Mouse (Mus musculus) mouse trophoblast stem cell (cell line): Measurements from ENCODE around the gene Igsf9b.

Experiments
- in situ Hi-C, 2 experiments: fragments of 300-500 bp; cut with MseI, MboI; formaldehyde crosslinking; loops; 2 replicates in 1 of 2; 3 replicates in 1 of 2; pipeline ENCODE4 v1.15.1; 2025

The Igsf9b gene

DNA sequence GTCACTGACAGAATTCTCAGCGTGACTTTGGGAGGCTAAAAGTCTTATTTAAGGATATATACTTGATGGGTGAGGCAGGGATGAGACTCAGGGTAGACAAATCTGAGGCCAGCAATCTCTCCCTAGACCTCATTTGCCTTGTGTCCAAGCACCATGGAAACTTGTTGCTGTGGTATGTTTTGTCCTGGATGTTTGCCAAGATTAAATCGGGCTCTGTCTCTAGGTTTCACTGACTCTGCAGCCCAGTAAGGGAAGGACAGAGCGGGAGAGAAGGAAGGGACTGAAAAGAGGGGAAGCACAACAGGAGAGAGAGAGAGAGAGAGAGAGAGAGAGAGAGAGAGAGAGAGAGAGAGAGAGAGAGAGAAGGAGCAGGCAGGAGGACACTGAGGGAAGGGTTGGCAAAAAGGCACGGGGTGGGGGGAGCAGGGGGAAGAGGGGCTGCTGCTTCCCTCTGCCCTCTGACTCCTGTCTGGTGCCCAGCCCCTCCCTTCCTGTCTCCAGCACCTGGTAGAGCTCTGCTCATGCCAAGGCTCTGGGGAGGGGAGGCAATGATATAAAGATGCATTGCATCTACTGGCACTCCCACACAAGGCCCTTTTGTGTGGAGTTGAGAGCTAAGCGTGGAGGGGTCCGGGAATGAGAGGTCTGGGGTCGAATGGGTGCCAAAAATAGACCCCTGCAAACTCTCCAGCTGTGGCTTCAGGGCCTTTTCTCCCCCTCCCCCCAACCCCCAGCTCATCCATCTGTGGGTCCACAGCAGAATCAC lies 9.3 kb upstream of the Igsf9b start:
- in situ Hi-C loops = no loop called here

DNA sequence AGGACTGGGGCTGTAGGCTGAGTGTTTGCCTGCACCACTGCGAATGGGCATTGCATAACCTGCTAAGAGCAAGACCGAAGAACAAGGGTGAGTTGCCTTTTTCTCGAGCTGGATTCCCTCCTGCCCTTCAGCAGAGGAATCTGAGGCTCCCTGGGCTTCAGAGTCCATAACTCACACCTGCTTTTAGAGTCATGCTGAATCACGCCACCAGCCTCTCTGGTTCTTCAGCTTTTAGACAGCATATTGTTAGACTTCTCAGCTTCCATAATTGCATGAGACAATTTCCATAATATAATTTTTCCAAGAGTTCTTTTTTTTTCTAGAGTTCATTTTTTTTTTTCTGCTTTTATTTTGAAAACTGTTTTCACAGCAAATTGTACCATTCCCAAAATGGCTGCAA lies 4.6 kb upstream of the Igsf9b start:
- in situ Hi-C loops = no loop called here

DNA sequence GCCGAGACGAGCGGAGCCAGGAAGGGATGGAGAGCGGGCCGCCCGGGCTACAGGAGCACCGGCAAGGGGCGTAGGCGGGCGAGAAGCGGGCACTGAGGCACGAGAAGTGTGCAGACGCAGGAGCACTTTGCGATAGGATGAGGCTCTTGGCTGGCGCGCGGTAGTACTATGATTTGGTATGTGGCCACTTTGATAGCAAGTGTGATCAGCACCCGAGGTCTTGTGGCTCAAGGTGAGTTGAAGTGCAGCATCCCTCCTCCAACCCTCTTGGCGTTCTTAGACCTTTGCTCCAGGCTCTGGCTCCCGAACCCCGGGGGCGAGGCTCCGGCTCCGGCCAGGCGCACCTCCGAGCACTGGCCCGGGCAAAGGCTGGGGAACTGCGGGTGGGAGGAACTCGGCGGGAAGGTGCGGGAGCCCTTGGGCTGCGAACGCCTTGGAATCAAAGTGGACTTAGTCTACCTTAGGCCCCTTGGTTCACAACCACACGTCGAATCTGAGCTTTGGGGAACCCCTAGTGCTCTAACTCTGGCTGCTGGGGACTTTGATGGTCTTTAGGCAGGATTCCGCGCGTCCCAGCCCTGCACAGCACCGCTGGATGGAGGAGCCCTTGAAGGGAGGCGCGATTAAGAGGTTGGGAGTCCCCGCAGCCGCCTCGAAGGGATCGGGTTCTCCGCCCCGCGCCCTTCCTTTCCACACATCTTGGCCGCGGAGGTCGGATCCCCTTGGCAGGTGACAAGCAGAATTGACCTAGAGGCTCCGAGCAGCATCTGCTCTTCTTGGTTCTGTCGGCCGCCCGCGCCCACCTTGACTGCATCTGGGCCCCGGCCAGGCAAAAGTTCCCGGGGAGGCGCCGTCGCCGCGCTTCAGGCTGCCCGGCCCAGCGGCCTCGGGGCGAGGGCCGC lies 533 bp downstream of the Igsf9b start:
- in situ Hi-C loops = no loop called here

DNA sequence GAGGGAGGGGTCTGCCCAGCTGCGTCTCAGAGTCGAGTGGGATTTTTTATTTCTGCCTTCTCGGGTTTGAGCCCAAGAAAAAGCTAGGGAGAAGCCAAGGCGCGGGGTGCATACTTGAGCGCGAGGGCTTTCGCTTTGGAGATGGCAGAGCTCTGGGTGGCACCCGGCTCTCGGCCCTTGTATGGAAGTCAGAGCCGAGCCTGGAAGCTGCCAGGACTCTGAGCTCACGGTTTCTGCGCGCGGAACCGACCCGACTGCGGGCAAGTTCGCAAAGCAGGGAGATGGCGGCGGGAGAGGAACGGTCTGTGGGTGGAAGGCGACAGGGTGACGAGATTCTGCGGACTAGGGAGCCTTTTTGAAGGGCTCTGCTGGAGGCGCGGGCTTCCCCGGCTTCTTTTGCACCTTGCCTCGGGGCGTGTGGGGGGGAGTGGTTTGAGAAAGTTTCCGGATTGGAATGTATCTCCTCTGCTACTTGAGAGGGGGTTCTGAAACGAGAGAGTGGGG lies 1.2 kb downstream of the Igsf9b start:
- in situ Hi-C loops = no loop called here

DNA sequence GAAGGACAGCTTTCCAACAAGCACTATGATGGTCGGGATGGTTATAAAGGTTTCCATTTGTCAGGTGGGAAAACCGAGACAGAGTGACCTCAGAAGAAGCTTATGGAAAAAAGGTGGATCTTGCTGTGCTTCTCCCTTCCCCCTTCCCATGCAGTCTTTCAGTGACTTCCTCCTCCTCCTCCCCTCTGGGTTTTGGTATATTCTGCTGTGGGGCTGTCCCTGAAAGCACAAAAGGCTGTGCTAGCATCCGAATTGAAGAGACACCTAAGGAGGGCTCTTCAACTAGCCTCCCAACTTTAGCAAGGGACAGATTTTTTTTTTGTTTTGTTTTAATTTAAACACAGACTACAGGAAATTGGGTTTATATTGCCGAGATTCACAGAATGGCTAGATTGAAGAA lies 1.7 kb downstream of the Igsf9b start:
- in situ Hi-C loops = no loop called here

DNA sequence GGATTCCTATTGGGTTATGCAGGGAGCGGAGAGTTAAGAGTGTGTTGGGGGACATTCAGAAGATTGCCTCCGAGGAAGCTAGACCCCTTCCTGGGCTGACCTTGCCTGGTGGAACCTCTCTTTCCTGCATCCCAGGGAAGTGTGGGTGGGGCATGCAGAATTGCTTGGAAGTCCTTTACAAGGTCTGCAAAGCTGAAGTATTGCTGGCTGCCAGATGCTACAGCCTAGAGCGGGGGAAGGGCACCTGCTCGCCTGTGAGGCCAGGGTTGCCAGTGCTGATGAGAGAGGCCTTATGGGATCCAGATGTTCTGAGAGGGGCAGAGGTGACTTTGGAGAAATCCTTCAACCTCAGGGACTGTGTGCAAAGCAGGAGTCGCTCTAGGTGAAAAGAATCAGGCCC lies 2.5 kb downstream of the Igsf9b start:
- in situ Hi-C loops = no loop called here

DNA sequence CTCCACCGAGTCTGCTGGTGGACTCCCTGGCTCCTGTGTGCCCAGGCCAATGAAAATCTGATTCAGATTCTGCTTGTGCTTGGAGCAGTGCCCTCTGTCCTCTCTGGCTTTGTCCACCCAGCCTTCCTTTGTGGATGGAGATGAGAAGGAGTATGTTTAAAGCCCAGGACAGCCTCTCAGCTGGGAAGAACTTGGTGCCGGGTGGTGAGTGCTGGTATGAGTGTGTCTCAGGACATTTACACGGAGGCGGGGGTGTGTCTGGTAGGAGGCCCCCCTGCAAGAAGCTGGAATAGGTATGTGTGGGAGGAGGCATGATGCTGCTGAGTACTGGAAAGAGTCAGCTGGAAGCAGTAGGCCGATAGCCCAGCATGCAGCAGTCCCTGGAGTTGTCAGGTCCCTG lies 3.3 kb downstream of the Igsf9b start:
- in situ Hi-C loops = no loop called here

DNA sequence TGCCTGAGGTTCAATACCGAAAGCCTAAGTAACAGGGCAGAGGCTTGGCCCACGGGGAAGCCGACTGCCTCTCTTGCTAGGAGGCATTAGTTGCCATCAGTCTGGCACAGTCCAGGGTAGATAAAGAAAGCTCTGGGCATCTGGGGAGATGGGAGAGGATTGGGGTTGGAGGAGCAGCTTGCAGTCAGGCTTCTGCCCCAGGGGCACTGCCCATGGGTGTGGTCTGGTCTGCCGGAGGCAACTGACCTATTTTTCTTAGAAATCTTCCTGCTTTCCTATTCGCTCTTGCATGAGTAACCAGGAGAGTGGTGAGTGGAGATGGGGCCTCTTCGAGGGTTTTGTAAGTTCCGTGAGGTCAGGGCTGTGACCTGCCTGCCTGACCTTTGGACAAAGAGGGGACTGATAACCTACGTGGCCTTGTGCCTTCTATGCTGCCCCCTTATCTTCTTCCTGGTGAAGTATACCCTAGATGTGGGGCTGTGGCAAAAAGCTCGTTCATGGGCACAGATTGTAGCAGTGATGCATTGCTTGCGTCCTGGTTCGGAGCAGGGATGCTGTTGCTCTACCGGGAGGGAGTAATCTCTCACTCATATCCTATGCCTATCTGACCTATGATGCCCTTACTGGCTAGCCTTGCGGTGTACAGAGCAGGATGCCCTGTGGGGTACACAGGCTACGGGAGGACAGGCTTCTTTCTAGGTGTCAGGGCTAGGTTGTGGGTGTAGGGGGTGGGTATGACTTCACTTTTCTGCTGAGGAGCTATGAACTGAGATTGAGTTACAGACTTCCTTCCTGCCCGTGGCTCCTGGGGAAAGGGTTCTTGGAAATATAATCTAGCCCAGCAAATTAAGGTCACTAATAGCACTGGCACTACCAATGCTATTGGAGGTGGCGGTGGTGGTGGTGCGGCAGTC lies 4.8 kb downstream of the Igsf9b start:
- in situ Hi-C loops = no loop called here

DNA sequence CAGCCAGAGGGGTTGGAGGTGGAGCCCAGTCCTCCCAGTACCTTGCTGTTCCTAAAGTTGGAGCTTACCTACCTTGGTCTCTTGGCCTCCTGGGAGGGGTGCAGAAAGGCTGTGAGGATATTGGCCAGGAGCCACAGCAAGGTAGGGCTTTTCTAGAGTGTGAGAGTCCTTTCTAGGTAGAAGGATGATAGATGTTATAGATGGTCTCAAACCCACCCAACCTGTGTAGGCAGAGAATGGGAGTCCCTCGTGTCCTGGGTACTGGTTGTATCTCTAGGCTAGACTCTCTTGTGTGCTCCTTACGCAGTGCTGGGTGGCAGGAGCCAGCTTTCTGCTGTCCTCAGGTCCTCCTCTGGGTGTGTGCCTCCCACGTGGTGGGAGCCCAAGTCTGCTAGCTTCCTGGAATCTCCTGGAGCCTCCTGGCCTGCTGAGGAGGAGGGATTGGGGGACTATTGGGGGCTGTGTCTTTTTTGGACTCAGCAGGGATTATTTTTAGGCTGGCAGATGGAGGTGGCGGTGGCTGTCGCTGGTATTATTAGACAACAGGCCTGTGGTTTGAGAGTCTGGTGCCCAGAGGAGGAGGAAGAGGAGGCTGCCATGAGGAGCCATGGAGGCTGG lies 5.6 kb downstream of the Igsf9b start:
- in situ Hi-C loops = no loop called here

DNA sequence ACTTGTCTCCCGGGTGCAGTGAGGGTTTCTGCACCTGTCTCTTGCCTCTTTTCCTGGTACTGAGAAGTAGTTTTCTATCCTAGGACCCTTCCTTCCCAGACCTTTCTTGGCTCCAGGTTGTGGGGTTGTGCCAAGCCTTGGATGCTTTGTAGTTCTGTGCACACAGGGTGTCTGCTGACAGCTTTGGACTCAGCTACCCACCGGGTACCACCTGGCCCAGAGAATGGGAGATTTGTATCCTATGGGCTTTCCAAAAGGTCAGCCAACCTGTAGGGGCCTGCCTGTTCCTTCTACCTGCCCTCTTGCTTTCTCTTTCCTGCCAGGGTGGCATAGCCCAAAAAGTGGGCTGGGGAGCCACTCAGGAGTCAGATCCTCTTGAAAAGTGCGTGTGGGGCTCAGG lies 6.5 kb downstream of the Igsf9b start:
- in situ Hi-C loops = no loop called here

DNA sequence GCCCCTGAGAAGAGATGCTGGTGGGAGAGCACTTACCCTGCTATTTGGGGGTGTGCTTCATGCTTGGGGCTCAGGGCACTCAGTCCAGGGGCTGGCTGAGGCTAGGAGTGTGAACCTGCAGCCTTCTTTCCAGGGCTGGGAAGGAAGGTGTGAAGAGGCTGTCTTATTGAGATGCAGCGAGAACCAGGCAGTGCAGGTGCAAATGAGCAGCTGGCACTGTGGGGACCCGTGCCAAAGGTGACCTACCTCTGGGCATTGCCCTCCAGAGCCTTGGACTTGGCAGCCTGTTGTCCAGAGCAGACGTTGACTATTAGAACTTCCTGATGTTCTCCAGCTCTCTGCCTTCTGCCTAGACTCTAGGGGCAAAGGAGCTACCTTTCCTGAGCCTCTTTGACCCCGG lies 7.6 kb downstream of the Igsf9b start:
- in situ Hi-C loops = no loop called here

DNA sequence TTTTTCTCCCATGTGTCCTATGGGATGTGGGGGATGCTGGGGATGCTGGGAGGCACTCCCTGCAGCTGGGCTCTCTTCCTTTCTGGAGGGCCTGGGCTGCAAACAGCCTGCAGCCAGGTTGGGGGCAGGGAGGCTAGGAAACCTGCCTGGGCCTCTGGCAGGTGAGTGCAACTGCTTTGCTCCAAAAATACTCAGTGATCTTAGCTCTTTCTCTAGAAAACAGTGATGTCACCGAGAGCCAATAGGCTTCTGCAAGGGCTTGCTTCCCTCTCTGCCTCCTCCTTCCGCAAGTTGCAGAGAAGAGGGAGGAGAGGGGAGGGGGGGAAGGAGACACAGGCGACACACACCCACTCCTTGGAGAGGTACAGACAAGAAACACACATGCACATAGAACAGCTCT lies 8.3 kb downstream of the Igsf9b start:
- in situ Hi-C loops = no loop called here

DNA sequence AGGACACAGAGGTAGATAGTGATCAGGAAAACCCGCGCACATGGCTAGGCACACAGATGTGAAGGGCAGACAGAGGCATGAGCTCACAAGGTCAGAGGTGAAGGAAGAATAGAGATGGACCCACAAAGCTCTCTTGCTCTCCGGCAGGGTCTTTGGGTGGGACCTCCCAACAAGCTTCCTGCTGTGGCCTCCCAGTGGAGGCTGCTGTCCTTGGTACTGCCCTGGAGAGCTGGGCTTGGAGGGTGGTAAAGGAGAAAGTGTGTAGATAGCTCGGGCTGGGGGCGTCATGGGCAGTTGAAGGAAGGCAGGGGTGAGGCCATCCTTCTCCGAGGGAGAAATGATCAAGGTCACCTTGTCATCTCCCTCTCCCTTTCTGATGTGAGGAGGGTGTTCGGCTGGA lies 9.0 kb downstream of the Igsf9b start:
- in situ Hi-C loops = no loop called here

DNA sequence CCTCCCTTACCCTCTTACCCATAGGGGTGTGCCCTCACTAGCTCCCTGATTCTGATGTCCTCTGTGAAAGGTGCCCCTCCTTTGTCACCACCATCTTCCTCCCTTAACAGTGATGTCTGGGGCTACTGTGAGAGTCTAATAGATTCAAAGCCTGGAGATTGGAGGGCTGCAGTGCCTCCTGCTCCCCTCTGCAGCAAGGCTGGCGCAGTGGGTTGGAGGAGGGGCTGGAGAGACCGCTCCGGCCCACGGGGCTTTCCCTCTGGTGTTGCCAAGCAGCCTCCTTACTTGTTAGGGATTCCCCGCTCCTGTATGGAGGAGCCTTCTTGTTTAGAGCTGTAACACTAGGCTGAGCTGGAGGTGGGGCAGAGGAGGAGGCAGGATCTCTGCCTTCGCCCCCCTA lies 9.6 kb downstream of the Igsf9b start:
- in situ Hi-C loops = no loop called here

DNA sequence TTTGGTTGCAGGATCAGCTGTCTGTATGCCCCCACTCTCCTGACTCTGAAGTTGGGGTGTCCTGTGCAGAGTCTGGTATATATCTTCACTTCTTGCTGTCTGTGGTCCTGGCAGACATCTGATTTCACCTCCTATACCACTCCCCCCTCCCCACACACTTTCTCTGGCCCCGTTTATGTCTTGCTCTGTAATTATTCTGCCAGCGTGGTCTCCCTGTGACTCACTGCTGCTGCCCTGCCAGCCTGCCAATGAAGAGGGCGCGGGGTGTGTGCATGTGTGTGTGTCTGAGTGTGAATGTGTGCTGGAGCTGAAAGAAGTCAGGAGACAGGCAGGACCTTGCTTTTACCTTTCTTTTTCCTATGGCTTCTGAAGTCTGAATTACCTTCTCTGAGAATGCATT lies 11.0 kb downstream of the Igsf9b start:
- in situ Hi-C loops = no loop called here

DNA sequence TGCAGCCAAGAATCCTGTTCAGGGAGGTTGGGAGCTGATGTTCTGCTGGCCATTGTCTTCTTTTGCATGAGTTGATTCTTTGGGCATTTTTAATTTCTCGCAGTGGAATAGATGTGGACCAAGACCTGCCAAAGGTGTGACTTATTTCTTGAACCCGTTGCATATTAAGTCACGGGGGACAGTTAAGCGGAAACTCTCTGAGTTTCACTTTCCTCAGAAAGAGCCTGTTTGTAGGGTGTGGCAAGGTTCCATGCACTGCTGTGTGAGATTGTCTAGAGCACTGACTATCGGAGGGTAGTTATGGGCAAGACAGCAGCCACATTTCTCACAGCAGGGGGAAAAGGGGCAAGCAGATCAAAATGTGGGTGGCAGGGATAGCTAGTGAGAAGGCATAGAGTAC lies 14.4 kb downstream of the Igsf9b start:
- in situ Hi-C loops = no loop called here

DNA sequence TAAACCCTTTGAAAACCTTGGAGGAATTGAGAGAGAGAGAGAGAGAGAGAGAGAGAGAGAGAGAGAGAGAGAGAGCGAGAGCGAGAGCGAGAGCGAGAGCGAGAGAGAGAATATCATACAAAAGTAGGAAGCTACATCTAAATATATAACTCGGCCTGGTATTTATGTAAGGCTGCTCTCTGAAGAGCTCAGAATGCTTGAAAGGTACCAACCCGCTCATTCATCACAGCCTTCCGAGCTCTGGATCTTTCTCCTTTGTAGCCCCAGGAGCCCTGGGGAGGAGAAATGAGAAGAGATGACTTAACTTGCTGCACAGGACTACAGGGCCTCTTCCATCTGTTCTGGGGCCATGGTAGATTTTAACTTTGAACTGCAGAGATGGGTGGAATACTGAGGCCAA lies 22.3 kb downstream of the Igsf9b start:
- in situ Hi-C loops = no loop called here

DNA sequence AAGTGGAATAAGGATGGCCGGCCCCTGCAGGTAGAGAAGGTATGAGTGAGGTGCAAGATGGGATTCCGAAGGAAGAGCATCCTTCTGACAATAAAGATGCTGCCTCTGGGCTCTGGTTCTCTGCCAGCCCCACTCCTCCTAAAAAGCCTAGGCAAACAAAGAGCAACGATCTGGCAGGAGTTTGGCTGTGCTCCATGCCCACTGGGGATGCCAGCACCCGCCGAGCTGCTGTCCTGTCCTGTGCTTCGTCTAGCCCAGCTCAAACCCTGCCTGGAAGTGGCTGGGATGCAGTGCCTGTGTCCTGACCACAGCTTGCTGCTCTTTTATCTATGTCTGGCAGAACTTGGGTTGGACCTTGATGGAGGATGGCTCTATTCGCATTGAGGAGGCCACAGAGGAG lies 23.3 kb downstream of the Igsf9b start:
- in situ Hi-C loops = no loop called here

DNA sequence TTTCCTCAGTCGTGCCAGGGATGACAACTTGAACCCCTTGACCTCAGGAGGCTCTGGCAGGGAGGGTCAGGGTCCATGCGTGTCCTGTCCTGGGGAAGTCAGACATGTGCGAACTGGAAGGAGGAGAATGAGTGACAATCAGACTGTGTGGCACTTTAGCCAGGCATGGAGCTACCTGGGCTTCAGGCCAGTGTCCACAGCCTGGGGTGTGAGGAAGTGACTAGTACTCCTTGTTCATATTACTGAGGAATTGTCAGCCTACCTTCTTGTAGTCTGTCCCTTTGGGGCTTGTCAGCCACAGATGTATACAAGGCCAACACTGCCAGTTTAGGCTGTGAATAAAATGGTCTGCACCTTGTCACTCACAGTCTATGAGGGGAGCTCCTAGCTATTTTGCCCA lies 24.4 kb downstream of the Igsf9b start:
- in situ Hi-C loops = no loop called here

DNA sequence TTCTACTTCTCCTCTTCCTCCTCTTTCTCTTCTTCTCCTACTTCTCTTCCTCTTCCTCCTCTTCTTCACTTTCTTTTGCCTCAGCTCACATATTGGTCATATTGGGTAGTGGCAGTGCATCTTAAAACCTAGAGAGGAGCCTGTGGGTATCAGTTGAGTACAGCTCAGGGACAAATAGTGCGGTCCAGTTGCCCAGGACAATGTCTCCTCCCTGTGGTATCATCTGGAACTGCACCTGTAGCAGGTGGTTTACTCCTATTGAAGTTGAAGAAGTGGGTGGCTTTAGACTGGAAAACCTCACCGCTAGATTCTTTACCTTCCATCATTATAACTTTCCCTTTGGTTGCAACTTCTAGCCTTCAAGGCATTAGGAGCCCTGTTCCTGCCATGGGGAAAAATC lies 26.9 kb downstream of the Igsf9b start:
- in situ Hi-C loops = no loop called here

DNA sequence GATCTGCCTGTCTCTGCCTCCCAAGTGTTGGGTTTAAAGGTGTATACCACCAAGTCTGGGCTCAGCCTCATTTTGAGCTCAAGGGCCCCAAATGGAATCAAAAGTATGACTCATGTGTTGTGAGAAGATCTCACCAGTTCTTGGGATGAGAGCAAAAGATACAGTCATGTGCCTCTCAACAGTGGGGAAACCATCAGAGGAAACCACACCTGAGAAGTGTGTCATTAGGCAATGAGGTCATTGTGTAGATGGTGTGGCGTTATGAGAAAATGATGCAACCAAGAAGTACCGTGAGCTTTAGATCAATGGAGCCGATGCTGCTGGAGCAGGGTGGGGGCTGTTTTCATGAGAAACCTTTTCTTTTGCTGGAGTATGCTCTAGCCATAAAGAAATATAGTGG lies 28.6 kb downstream of the Igsf9b start:
- in situ Hi-C loops = no loop called here
